Mouse (Mus musculus) adrenal gland, adult 8-10 months (tissue): ENCODE measurements around the gene Hoga1. TPM values are rescaled to one million over a fixed set of nuclear protein-coding genes. Genes with fewer than 3 reads are reported as not detected.

Source experiments
- DNase-seq: peaks from one replicate; pipeline ENCODE4 v3.0.0; 2022
- total RNA-seq, 4 experiments: library from RNA; stranded (reverse); gene quantifications; 2 replicates each; pipeline ENCODE4 v1.2.4; 2022

The Hoga1 gene
- 10 to 100 TPM in 2 of 4 experiments, 1 to 10 TPM in 2; 2.8 to 17.4 (median 9.1) TPM for total RNA-seq

DNA sequence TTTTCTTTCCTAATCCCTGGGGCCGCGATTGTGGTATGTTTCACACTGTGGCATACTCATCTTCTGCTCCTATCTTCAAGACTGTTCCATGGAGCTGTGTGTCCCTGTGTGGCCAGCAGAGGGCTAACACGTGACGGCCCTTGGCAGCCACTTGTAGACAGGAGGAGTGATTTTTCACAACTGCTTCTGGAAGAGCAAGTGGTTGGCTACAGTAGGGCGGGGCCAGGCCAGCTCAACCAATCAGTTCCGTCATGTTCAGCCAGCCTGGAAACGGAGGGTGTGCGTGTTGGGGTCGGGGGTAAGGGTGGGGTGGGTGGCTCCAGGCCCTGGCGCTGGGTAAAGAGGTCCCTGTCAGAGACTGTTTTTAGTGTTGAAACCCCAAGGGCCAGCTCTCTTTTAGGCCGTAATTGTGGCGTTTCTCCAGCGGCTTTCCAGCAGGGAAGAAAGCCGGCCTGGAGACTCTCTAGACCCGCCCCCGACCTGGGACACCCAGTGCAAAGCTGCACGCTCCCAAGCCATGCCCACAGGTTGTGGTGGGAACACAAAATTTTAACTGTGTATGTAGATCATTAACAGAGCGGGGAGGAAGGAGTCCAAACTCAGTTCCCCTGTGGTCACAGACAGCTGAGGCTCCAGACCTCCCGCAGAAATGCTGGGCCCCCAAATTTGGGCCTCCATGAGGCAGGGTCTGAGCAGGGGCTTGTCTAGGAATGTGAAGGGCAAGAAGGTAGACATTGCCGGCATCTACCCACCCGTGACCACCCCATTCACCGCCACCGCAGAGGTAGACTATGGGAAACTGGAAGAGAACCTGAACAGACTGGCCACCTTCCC, at the start of gene Hoga1:
TSS of gene Hoga1 (plus strand) at position 342 of the 834 bp plus-strand sequence.
- DNase-seq: peak; percentile 71

DNA sequence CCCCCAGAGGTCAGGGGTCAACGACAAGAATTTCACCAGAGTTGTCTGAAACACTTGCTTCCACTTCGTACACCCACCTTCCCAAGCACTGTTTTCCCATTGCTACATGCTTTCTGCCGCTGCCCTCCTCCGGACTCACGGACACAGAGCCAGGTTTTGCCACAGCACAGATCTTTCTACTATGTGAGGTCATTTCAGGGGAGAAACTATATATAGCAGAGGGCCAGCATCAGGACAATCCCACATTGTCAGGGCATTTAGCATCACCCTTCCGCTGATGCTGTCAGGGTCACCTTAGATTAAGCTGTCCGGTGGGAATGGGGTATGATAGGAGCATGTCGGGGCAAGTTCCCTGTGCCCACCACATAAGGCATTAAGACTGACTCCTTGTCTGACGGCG, 48.3 kb upstream of the Hoga1 start:
- DNase-seq: no peak

DNA sequence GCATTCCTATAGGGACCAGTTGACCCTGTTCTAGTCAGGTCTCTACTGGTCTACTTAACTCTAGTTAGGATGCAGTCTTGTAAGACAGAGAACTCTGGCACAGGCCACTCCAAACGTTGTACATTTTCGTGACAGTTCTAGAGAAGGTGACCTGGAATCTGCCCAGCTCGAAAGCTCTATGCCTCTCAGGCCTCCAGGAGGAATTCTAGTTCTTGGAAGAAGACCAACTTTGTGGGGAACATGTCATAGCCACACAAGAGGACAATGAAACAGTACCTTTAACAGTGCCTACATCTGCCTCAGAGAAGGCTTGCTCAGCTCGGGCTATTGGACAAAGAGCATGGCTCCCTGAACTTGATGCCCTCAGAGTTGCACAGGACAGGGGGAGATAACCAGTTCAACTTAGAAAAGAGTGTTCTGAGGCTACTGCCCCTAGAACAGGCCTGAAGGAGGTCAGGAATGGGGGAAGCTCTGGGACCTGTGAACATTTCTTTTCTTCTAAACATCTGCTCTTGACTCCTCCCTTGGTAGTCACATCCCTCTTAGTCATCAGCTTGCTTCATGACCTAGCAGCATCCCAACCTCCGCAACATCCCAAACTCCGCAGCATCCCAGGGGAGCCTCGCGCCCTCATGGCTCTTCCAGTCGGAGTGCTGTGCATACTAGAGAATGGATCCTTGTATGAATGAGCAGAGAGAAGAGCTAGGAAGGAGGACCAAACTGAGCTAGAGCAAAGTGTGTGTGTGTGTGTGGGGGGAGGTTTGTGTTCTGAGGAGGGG, 46.5 kb upstream of the Hoga1 start:
- no peak for DNase-seq

DNA sequence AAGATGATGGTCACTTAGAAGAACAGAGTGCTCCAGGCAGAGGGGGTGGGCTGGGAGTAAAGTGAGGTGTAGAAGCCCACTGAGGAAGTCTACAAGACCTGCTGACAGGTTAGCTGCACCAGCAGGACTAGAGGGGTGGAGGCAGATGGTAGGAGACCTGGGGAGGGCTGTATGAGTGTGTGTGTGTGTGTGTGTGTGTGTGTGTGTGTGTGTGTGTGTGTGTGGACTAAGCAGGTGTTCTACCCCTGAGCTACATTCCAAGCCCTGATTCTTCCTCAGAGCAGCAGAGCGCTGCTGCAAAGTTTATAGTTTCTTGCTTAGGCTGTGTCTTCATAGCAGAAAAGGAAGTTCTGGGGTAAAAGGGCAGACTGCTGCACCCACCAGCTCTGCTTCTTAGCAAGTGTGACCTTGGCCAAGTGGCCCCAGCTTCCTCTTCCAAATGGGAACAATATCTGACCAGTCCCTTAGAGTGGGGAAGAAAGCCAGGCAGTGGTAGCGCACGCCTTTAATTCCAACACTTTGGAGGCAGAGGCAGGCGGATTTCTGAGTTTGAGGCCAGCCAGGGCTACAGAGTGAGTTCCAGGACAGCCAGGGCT, 45.6 kb upstream of the Hoga1 start:
- no peak for DNase-seq

DNA sequence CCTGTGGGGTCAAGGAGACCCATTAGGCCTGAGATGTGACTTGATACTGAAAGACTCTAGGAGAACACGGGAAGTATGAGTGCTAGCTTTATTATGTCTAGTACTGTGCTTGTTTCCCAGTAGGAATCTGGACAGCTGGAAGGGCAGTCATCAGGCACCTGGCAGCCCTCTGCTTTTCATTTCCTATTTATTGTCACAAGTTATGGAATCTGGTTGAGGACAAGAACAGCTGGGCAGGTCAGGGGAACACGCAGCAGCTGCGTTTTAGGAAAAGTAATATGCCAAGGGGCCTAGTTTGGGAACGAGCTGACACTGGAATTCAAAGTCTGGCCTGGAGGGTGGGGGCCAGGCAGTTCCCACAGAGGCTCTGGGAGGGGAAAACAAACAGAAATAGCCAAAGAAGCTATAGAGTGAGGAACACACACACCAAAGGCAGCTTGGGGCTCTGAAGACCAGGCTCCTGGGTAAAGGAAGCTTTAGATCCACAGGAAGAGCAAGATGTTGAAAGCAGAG, 44.9 kb upstream of the Hoga1 start:
- no peak for DNase-seq

DNA sequence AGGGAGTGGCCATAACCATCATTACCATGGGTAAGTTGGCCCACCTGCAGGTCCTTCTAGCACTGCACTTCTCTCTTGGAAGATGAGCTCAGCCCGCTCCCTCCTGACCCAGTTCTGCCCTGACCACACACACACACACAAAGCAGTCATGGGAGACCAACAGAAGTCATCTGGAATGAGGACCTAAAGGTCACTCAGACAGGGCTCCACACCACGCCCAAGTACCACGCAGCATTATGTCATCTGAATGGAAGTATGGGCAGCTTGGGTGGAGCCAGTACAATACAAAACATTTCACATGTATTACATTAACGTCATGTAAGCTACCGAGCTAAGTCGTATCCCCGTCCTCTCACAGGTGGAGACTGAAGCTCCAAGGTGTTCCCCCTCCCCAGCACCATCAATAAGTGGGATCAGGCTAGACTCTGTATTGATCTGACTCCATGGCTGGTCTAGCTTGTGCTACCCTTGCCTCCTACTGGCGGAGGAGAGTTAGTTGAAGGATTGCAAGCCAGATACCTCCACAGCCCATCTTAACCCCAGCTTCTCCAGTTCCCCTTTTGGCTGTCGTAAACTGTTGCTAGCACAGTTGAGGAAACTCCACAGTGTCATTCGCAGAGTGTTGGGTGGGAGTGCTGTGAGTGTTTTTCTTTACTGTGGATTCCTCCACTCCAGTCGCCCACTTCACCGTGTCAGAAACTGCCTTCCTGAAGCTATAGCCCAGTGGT, 44.0 kb upstream of the Hoga1 start:
- no peak for DNase-seq

DNA sequence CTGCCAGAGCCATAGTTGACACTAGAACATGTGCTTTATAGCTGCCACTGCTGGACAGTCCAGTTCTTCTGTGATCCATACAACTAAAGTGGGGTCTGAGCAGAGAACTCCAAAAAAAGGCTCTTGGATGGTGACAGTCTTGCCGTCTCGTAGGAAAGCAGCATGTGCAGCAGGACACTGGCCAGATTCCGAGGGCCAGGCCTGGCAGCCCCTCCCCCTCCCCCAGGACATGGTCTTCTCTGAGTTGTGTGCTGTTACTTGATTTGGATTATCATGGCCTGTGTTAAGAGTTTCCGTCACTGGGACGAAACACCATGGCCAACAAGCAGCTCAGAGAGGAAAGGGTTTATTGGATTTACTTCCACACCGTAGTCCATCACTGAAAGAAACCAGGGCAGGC, 41.2 kb upstream of the Hoga1 start:
- DNase-seq: no peak

DNA sequence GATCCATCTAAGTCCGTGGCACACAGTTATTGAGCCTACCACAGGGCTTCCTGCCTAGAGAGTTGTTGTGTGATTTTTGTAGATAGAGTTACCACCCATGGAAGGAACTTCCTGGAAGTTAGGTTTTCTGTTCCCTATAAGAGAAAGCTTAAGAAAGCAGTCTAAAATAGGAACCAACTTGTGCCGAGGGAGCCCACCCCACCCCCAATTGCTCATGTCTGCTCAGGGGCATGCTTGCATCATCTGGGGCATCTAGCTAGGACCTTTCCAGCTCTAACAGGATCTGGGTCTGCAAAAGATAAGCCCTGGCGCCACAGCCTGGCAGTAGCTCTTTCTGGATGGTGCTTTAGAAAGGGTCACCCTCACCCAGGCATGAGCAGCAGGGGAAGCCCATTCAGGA, 39.8 kb upstream of the Hoga1 start:
- DNase-seq: no peak

DNA sequence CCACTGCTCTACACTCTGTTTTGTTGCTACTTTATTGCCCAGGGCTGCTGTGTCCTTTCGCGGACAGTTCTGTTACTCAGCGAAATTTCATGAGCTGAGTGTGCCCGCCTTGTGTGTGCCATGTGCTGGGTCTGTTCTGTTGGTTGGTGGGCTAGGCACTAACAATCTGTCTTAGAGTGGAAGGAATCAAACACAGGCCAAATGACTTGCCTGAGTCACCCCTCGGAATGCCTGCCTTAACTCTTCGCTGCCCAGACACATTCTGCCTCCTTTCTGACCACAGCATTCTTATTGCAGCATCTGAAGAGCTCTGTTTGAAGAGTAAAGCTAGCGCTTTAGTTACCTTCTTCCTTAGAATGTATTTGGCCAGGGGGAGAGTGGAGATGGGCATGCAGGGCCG, 38.8 kb upstream of the Hoga1 start:
- DNase-seq: no peak

DNA sequence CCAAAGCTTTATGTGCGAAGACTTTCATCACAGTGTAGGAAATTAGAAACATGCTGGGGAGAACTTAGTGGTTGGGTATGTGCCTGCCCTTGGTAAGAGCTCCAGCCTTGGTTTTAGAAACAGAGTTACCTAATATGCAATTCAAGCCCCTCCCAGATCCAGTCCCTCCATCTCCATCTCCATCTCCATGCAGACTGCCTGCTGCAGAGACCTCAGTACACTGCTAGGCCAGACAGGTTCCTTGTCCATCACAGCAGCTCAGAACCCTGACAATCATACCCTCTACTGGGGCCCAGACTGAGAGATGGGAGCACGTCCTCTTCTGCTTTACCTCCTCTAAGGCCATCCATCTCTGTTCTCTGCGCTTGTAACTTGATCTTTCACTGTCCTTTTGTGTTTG, 36.8 kb upstream of the Hoga1 start:
- no peak for DNase-seq

DNA sequence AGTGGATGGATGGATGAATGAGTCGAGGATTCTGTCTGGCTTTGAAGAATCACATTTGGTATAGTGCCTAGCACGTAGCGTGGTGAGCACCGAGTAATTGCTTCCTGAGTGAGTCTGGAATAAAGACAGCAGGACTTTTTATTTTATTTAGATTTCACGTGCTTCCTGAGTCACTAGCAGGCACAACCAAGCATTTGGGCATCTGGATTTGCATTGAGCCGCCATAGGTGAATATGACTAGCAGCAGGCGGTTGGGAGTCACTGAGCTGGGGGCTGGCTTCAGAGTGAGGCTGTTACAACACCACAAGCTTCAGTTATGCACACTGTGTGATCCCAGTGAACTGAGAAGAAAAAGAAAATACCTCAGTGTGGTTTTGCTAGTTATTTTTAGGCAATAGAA, 36.3 kb upstream of the Hoga1 start:
- no peak for DNase-seq

DNA sequence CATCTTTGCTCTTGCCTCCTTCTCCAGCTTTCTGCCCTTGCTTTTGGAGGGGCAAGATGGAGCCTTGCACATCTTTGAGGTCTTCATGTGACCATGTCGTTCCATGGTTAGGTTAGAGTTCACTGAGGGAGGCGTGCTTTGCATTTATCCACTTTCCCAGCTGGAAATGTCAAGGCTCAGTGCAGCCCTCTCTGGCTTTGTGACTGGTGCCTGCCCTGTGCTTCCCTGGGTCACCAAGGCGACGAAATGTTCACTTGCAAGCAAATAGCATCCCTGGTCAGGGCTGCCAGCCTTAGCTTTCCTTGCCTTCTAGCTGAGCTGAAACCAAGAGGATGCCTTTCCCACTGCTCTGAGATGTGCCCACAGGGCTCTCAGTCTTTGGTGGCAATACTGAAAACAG, 35.0 kb upstream of the Hoga1 start:
- DNase-seq: peak; percentile 66

DNA sequence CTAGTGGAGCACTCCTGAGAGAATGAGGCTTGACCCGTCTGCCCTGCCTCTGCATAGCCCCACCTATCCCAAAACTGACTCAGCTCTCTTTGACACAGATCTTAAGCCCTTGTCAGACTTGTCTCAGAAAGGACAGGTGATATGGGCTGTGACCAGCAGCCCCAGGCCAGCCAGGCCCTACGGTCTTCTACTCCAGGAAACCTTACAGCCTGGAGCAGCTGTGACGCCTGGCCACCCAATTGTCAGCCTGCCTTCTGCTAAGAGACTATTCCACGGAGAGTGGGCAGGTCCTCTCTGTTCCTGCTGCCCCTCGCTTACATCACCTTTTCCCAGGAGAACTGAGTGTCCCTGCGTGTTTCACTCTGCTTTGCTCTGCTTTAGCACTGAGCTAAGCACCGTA, 34.3 kb upstream of the Hoga1 start:
- DNase-seq: no peak

DNA sequence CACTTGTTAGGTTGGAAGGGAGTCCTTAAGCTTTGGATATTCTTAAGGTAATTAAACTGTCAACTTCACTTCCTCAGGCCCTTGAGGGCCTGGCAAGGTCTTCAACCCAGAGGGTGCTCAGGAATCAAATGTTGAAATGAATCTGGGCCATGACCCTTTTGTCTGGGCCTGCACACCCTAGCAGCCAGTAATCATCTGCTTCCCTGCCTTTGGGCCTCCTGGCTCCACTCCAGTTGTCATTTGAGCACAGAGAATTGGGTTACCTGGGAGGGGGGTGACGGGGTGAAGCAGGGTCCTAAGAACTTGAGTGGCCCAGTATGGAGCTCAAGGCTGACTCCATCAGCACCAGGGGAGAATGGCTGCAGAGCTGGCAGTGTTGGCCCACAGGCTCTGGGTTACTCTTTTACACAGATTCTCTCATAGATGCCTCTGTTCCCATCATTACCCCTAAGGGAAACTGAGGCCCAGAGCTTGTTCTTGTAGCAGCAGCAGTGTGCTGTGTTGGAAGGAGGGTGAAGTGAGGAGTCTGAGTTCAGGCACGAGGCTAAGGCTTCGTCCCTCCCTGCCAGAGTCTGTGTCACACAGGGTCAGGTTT, 31.1 kb upstream of the Hoga1 start:
- DNase-seq: no peak

DNA sequence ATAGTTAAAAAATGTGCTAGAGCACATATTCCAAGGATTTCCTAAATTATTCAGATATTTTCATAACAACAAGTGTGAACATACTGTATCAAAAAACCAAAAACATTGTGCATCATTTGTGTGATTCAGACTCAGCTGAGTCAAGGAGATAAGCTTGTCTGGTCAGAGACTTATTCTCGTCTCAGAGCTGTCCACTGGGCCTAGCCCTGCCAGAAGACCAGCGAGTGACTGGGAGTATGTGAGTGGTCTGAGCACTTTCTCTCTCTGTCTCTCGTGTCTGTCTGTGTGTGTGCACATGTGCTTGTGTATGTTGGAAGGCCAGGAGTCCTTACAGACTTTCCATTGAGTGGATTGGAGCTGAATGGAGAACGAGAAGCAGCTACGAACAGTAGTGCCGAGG, 30.4 kb upstream of the Hoga1 start:
- DNase-seq: no peak

DNA sequence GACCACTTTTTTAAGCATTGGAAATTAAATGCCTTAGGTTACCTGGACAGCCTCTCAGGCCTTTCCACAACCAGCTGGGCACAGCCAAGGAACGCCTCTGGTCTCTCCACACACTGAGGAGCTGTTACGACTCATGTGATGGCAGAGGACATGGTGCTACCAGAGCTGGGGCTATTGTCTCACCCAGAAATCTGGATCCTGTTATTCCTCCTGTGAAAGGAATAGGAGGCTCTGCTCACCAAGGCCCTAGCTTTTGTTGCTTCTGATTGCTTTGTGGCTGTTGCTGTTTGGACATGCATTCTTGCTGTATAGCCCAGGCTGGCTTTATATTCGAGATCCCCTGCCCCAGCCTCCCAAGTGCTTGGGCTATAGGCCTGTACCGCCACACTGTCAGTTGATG, 29.2 kb upstream of the Hoga1 start:
- no peak for DNase-seq

DNA sequence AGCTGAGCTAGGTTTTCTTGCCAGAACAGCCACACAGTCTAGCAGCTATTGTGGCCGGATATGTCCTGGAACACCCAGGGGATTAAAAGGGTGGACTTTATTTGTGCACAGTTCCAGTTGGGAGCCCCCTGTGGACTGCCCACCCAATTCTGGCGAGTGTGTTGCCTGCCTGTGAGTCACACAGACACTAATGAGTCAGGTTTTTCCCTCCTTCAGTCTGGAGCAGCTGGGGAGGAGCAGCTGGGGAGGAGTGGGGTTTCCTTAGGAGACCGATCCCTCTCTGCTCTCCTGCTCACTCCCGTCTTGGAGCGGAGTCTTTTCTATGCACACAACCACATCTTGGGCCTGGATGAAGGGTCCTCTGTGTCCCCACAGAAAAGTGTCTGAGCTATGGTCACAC, 28.6 kb upstream of the Hoga1 start:
- no peak for DNase-seq

DNA sequence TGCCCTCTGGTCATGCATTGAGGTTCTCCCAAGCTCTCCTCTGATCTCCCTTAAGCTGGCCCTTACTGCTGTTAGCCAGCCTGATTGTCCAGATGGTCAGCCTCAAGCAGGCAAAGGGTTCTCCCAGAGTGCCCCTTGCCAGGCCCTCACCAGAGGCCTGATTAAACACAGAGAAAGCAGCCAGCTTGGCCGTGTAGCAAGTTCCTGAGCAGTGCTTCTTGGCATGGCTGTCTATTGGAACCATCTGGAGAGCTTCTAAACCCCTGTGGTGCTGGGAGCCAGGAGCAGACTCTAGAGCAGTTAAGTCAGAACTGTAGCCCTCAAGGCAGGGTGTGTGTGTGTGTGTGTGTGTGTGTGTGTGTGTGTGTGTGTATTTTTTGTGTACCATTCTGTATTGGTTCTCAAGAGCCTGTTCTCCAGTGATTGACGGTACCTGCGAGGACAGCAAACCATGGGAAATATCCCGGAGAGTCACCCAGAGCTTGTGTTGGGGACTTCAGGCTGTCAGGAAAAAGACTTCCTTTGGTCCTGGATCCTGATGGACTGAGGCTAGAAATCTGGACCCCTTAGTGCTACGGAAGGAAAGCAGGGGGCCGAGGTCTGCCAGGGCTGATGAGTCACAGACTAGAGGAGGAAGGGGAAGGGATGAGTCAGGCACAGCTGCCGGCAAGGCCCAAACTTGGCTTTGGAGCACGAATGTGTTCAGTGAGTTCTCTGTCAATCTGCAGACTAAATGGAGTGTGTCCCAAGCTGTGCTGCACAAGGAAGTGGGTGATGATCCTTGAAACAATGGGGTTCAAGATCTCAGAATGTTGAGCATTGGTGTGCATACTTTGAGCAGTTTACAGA, 27.8 kb upstream of the Hoga1 start:
- peak; percentile 77 for DNase-seq

DNA sequence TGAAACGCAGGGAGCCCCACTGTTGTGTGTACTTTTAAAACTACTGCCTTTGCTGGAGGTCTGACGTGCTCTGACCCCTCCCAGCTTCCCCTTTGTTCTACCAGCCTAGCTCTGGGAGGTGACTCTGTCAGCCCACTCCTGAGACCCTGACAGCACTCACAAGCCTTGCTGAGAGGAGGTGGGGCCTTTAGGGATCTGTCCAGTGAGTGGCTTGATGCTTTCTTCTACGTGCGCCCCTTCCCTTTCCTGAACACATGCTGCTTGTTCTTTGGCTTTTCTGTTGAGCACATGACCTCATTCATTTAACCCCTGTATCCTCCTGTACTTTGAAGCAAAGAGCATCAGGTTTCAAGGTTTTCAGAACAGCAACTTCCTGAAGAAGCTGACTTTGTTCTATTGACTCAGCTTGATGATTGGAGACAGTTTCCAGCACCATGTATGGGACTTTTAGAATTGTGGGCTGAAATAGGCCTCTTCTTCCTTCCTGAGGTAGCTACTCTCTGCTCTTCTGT, 26.3 kb upstream of the Hoga1 start:
- no peak for DNase-seq

DNA sequence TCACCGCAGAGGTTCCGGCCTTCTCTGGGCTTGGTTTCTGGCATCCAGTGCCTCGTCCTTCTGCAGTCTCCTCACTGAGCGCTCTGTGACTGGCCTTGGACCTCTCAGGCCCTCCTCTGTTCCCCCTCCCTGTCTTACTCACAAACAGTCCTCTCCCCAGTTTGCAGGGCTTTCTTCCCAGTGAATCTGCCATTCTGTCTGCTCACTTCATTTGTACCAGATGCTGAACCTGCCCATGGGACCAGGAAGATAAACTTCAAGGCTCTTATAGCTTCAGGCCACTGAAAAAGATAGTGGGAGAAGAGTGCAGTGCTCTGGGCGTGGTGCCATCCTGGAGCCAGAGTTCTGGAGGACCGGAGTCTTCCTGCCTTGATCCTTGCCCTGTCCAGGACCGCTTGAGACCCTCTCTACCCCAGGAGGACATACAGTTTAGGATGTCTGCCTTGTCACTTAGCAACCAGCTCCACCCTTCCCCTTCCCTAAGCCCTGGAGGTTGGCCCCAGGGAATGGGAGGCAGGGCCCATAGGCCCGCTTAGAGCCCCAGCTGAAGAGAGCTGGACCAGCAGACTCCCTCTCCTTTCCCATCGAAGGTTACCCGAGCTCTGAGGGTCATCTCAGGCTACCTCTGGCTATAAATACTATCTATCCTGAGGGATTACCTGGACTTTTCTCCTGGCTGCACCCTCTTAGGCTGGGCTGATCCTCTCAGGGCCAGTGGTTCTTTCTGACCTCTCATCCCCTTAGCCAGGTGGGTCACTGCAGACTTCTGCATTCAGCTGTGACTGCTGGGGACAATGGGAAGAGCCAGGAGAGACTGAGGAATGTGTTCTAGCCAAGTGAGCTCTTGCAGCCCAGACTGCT, 23.5 kb upstream of the Hoga1 start:
- DNase-seq: no peak
